Mouse (Mus musculus) kidney, postnatal 0 days (tissue): Measurements from ENCODE around the gene Arih2. TPM values are rescaled to one million over a fixed set of nuclear protein-coding genes. Genes with fewer than 3 reads are reported as not detected.
A peak's percentile ranks its signal among the peaks of the same experiment; 100 is the strongest.

Experiments
- ATAC-seq: fragments of 200-750 bp; cut with Nextera tagmentation; replicated peaks from 2 replicates; pipeline ENCODE4 v1.8.0; 2017; ENCODE audit warnings: low read depth, moderate number of reproducible peaks, moderate TSS enrichment, moderate library complexity; ENCODE audit not compliant: low FRiP score
- DNase-seq: peaks from one replicate; pipeline ENCODE4 v3.0.0-alpha.2; 2016; ENCODE audit warnings: low spot score
- H3K27ac ChIP-seq: fragments of 300-500 bp; sonication (generic); 2 replicates; pipeline ENCODE4 v1.5.1; 2014; ENCODE audit warnings: mild to moderate bottlenecking
- H3K27me3 ChIP-seq: fragments of 300-500 bp; sonication (generic); 2 replicates; pipeline ENCODE4 v1.6.1; 2014; ENCODE audit warnings: low read length, mixed read lengths; ENCODE audit not compliant: insufficient read depth
- H3K36me3 ChIP-seq: fragments of 300-500 bp; sonication (generic); 2 replicates; pipeline ENCODE4 v1.6.1; 2014; ENCODE audit warnings: low read length, mixed read lengths; ENCODE audit not compliant: insufficient read depth
- H3K4me1 ChIP-seq: fragments of 300-500 bp; sonication (generic); replicated peaks from 2 replicates; pipeline ENCODE4 v1.6.1; 2014; ENCODE audit warnings: antibody characterized with exemption, low read length, mixed read lengths; ENCODE audit not compliant: insufficient read depth
- H3K4me2 ChIP-seq: fragments of 300-500 bp; sonication (generic); 2 replicates; pipeline ENCODE4 v1.6.1; 2014; ENCODE audit warnings: mild to moderate bottlenecking, low read length, moderate library complexity, mixed read lengths
- H3K4me3 ChIP-seq: fragments of 300-500 bp; sonication (generic); replicated peaks from 2 replicates; pipeline ENCODE4 v1.5.1; 2014; ENCODE audit warnings: low read depth, low read length
- H3K9ac ChIP-seq: fragments of 300-500 bp; sonication (generic); 2 replicates; pipeline ENCODE4 v1.6.1; 2014; ENCODE audit warnings: low read depth, low read length
- H3K9me3 ChIP-seq: fragments of 300-500 bp; sonication (generic); replicated peaks from 2 replicates; pipeline ENCODE4 v1.6.1; 2016; ENCODE audit warnings: low read length, inconsistent platforms, mixed read lengths
- CTCF ChIP-seq: IDR thresholded peaks from 2 replicates; pipeline ENCODE4 v1.5.1; 2016; ENCODE audit warnings: antibody characterized with exemption, low read depth, mild to moderate bottlenecking, moderate library complexity
- WGBS: fragments of 180-500 bp; shearing (Covaris S2); extraction: QIAGEN DNeasy Blood & Tissue Kit; methylation state at CpG from one replicate; pipeline ENCODE4 v1.1.7; 2014; 5-methylcytosine and 5-hydroxymethylcytosine counted together
- polyA plus RNA-seq: library from polyadenylated mRNA; unstranded; fragments of >200 nt; fragmentation: Nextera tagmentation; extraction: Ambion mirVana; gene quantifications from 2 replicates; pipeline ENCODE4 v1.2.1, GENCODE M21; 2015

Gene Arih2
- polyA plus RNA-seq, 1 experiment from 2014 or later = 36.6 TPM

GRCm38 (mm10) chr9:108594354-108594753, 54.8 kb downstream of the Arih2 start:
- no peaks in the 10 kb centered on the region for H3K9me3 ChIP-seq
- WGBS = 82% methylated on average over 3 of the region's 3 CpGs
- H3K4me1 ChIP-seq = peaks cover 10% of the 10 kb centered on the region; the same call in 1 of the 2 replicates
- H3K27ac ChIP-seq = no peak overlapping the region
- no peak for TF ChIP-seq CTCF
- H3K9ac ChIP-seq = no peak overlapping the region
- H3K36me3 ChIP-seq = no peaks in the 10 kb centered on the region
- no peak overlapping the region for H3K4me2 ChIP-seq
- ATAC-seq = no peak
- no peaks in the 10 kb centered on the region for H3K27me3 ChIP-seq
- no peak for DNase-seq
- H3K4me3 ChIP-seq = no peak overlapping the region

GRCm38 (mm10) chr9:108591462-108591861, 57.7 kb downstream of the Arih2 start:
- H3K4me3 ChIP-seq = no peak overlapping the region
- H3K9me3 ChIP-seq = no peaks in the 10 kb centered on the region
- 69% methylated on average over 4 of the region's 4 CpGs for WGBS
- DNase-seq = no peak
- H3K9ac ChIP-seq = no peak overlapping the region
- H3K27ac ChIP-seq = no peak overlapping the region
- no peaks in the 10 kb centered on the region for H3K36me3 ChIP-seq
- H3K27me3 ChIP-seq = no peaks in the 10 kb centered on the region
- TF ChIP-seq CTCF = no peak
- no peak overlapping the region for H3K4me2 ChIP-seq
- H3K4me1 ChIP-seq = peaks cover 6% of the 10 kb centered on the region
- ATAC-seq = no peak

GRCm38 (mm10) chr9:108589229-108589628, 60.0 kb downstream of the Arih2 start:
- ATAC-seq (no peak), DNase-seq (peak; percentile 60)
- Histone ChIP-seq H3K27ac (no peak overlapping the region), H3K9me3 (no peaks in the 10 kb centered on the region), H3K9ac (no peak overlapping the region), H3K4me1 (peaks cover 5% of the 10 kb centered on the region; the same call in 1 of the 2 replicates), H3K36me3 (no peaks in the 10 kb centered on the region), H3K4me3 (no peak overlapping the region), H3K4me2 (no peak overlapping the region), H3K27me3 (no peaks in the 10 kb centered on the region)
- WGBS = 60% methylated on average over 5 of the region's 5 CpGs
- peak; percentile 59 for TF ChIP-seq CTCF

DNA sequence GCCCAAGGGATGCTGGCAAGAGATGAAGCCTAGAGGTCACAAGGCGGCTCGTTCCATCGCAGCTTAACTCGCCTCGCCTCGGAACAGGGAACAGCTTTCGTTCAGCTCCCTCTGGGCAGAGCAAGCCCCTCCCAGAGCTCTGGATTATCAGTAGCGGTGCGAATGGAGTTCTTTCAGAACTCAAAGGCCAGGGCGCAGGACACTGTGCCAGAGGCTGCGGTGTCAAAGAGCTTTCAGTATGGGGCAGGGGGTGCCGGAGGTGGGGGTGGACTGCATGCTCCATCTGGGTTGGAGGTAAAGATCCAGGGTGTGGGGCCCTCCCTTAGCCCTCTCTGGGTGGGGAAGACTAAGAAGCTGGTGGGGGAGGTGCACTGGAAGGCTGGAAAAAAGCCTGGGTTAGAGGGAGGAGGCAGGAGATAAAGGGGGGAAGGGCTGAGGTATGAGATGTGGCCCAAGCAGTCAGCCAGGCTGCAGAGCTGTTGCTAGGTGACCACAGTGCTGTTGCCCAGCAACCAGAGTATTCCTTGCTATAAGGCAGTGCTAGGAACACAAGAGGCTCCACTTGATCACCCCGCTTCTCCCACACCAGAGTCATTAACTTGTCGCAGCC, 61.5 kb downstream of the Arih2 start:
- Histone ChIP-seq H3K36me3 (no peaks in the 10 kb centered on the region), H3K9me3 (no peaks in the 10 kb centered on the region), H3K4me1 (peaks cover 5% of the 10 kb centered on the region; the same call in 1 of the 2 replicates), H3K27ac (peak overlapping the region; percentile 65; the same call in 1 of the 2 replicates), H3K9ac (no peak overlapping the region), H3K4me2 (peak overlapping the region; percentile 27), H3K4me3 (no peak overlapping the region), H3K27me3 (no peaks in the 10 kb centered on the region)
- peak; percentile 94 for ATAC-seq
- DNase-seq = peak; percentile 96
- TF ChIP-seq CTCF = no peak
- WGBS = 6% methylated on average over 14 of the region's 14 CpGs

DNA sequence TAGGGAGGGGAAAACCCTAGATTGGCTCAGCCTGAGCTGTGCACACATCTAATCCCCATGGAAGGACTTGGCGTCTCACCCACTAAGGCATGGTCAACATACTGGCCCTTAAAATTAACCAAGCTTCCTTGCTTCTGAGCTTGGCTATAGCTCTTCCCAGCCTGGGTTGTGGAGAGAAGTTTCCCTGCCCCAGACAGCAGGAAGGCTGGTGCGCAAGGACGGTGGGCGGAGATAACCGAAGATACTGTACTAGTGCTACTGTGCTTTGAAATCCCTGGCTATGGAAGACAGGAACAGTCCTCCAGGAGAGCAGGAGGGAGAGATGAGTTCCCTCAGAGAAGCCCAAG, 69.9 kb downstream of the Arih2 start:
- Histone ChIP-seq H3K4me2 (peak overlapping the region; percentile 84), H3K36me3 (0 out of 2 replicates have a peak, but pooled peaks cover 8% of the 10 kb centered on the region), H3K9ac (peak overlapping the region; percentile 88), H3K9me3 (no peaks in the 10 kb centered on the region), H3K4me1 (peaks cover 11% of the 10 kb centered on the region; the same call in 1 of the 2 replicates), H3K27me3 (no peaks in the 10 kb centered on the region), H3K27ac (peak overlapping the region; percentile 90), H3K4me3 (peak overlapping the region; percentile 74)
- DNase-seq (no peak), ATAC-seq (0 out of 2 replicates have a peak, but pooled peaks have one; percentile 0)
- 65% methylated on average over 5 of the region's 5 CpGs for WGBS
- no peak for TF ChIP-seq CTCF

DNA sequence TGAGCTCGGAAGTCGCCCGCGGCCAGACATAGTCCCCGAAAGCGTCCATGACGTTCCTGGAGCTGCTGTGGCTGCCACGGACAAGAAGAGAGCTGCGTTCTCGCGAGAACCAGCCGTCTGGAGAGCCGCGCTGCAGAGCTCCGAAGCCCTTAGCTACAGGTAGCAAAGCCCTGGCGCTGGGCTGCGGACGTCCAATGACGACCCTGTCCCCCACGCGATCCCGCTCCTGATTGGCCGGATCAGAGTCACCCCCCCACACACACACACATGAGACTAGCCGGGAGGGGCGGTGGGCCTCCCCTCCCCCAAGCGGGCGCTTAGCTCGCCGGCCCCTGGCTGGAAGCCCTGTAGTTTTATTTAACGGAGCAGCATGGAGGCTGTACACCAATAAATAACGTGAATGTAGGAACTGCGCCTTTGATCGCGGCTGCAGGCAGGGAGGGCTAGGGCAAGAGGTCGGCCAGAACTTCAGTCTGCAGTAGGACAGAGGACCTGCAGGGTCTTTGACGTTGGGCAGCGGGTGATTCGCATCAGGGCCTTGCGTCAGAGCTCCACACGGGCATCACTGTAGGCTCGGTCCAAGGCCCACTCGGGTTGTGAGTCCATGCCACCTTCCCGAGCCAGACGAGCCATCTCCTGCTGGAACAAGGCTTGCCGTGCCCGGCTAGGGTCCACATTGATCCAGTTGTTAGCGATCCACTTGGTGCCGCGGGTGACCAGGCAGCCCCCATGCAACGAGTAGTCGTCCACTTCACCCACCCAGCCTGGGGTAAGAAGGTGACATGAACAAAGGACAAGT, 70.4 kb downstream of the Arih2 start, which contains the start of gene Wdr6:
Gene Wdr6, minus strand, starts transcription at position 195 of the 799 bp plus-strand sequence.
- H3K4me2 ChIP-seq = peak within 1 kb of the TSS; percentile 84
- TF ChIP-seq CTCF = peak; percentile 3; the same call in 1 of the 2 replicates
- H3K36me3 ChIP-seq = 0 out of 2 replicates have a peak, but pooled peaks cover 8% of the 10 kb centered on the region
- H3K9ac ChIP-seq = peak within 1 kb of the TSS; percentile 88
- no peaks in the 10 kb centered on the region for H3K27me3 ChIP-seq
- peak within 1 kb of the TSS; percentile 74 for H3K4me3 ChIP-seq
- WGBS = 3% methylated on average over 51 of the region's 51 CpGs
- H3K4me1 ChIP-seq = peaks cover 11% of the 10 kb centered on the region; the same call in 1 of the 2 replicates
- no peaks in the 10 kb centered on the region for H3K9me3 ChIP-seq
- peak within 1 kb of the TSS; percentile 90 for H3K27ac ChIP-seq
- DNase-seq (peak; percentile 98), ATAC-seq (peak; percentile 94)
